Mouse (Mus musculus): Measurements from ENCODE around the gene Bbc3. TPM values are rescaled to one million over a fixed set of nuclear protein-coding genes. Genes with fewer than 3 reads are reported as not detected.

Gene Bbc3
- polyA plus RNA-seq, 1 experiment from 2014 or later, result 14.2 TPM

- peak overlapping the region; percentile 100 for H3K4me2 ChIP-seq (replicated peaks; ENCODE audit: low read depth, low read length)
- H3K27ac ChIP-seq (ENCODE audit: low read length), result peak overlapping the region; percentile 97
- no peaks in the 10 kb centered on the region for H3K27me3 ChIP-seq (ENCODE audit: insufficient read depth, low read length)
- WGBS, result 9% methylated on average over 13 of the region's 13 CpGs
- no peaks in the 10 kb centered on the region for H3K9me3 ChIP-seq (ENCODE audit: low read length)
- ATAC-seq (ENCODE audit: low FRiP score, low TSS enrichment), result no peak; the same call in 1 of the 2 replicates
- peak overlapping the region; percentile 89 for H3K4me3 ChIP-seq (ENCODE audit: low read length)
- peaks cover 34% of the 10 kb centered on the region for H3K4me1 ChIP-seq (ENCODE audit: insufficient read depth, low read length)
- H3K36me3 ChIP-seq (ENCODE audit: insufficient read depth, low read length), result no peaks in the 10 kb centered on the region
- H3K9ac ChIP-seq (replicated peaks; ENCODE audit: low read length), result peak overlapping the region; percentile 93
Measured at GRCm38 (mm10) chr7:16314221-16314775, 6.1 kb downstream of the Bbc3 start.

GRCm38 (mm10) chr7:16315222-16315759 is 7.1 kb downstream of the Bbc3 start:
- no peak overlapping the region for H3K27ac ChIP-seq (ENCODE audit: low read length)
- H3K9me3 ChIP-seq (ENCODE audit: low read length), result no peaks in the 10 kb centered on the region
- H3K27me3 ChIP-seq (ENCODE audit: insufficient read depth, low read length), result no peaks in the 10 kb centered on the region
- no peak overlapping the region for H3K4me2 ChIP-seq (replicated peaks; ENCODE audit: low read depth, low read length)
- H3K4me3 ChIP-seq (ENCODE audit: low read length), result no peak overlapping the region
- no peaks in the 10 kb centered on the region for H3K36me3 ChIP-seq (ENCODE audit: insufficient read depth, low read length)
- H3K9ac ChIP-seq (replicated peaks; ENCODE audit: low read length), result no peak overlapping the region
- 46% methylated on average over 4 of the region's 4 CpGs for WGBS
- ATAC-seq (ENCODE audit: low FRiP score, low TSS enrichment), result no peak
- peaks cover 30% of the 10 kb centered on the region for H3K4me1 ChIP-seq (ENCODE audit: insufficient read depth, low read length)

GRCm38 (mm10) chr7:16317094-16317493 is 8.9 kb downstream of the Bbc3 start:
- Histone ChIP-seq H3K4me1 (ENCODE audit: insufficient read depth, low read length) (peaks cover 12% of the 10 kb centered on the region), H3K9me3 (ENCODE audit: low read length) (no peaks in the 10 kb centered on the region), H3K4me2 (replicated peaks; ENCODE audit: low read depth, low read length) (no peak overlapping the region), H3K27ac (ENCODE audit: low read length) (no peak overlapping the region), H3K27me3 (ENCODE audit: insufficient read depth, low read length) (no peaks in the 10 kb centered on the region), H3K9ac (replicated peaks; ENCODE audit: low read length) (no peak overlapping the region), H3K36me3 (ENCODE audit: insufficient read depth, low read length) (no peaks in the 10 kb centered on the region), H3K4me3 (ENCODE audit: low read length) (no peak overlapping the region)
- no peak for ATAC-seq (ENCODE audit: low FRiP score, low TSS enrichment)
- 85% methylated on average over 14 of the region's 14 CpGs for WGBS

GRCm38 (mm10) chr7:16319216-16319615 is 11.0 kb downstream of the Bbc3 start:
- 90% methylated on average over 4 of the region's 4 CpGs for WGBS
- Histone ChIP-seq H3K9ac (replicated peaks; ENCODE audit: low read length) (no peak overlapping the region), H3K4me3 (ENCODE audit: low read length) (no peak overlapping the region), H3K36me3 (ENCODE audit: insufficient read depth, low read length) (no peaks in the 10 kb centered on the region), H3K27ac (ENCODE audit: low read length) (no peak overlapping the region), H3K4me2 (replicated peaks; ENCODE audit: low read depth, low read length) (no peak overlapping the region), H3K9me3 (ENCODE audit: low read length) (no peaks in the 10 kb centered on the region), H3K27me3 (ENCODE audit: insufficient read depth, low read length) (no peaks in the 10 kb centered on the region), H3K4me1 (ENCODE audit: insufficient read depth, low read length) (no peaks in the 10 kb centered on the region)
- no peak for ATAC-seq (ENCODE audit: low FRiP score, low TSS enrichment)

GRCm38 (mm10) chr7:16320479-16320878 is 12.3 kb downstream of the Bbc3 start:
- no peaks in the 10 kb centered on the region for H3K27me3 ChIP-seq (ENCODE audit: insufficient read depth, low read length)
- 93% methylated on average over 6 of the region's 6 CpGs for WGBS
- no peak for ATAC-seq (ENCODE audit: low FRiP score, low TSS enrichment)
- H3K27ac ChIP-seq (ENCODE audit: low read length), result no peak overlapping the region
- no peaks in the 10 kb centered on the region for H3K4me1 ChIP-seq (ENCODE audit: insufficient read depth, low read length)
- H3K4me2 ChIP-seq (replicated peaks; ENCODE audit: low read depth, low read length), result no peak overlapping the region
- no peaks in the 10 kb centered on the region for H3K36me3 ChIP-seq (ENCODE audit: insufficient read depth, low read length)
- H3K9ac ChIP-seq (replicated peaks; ENCODE audit: low read length), result no peak overlapping the region
- no peak overlapping the region for H3K4me3 ChIP-seq (ENCODE audit: low read length)
- no peaks in the 10 kb centered on the region for H3K9me3 ChIP-seq (ENCODE audit: low read length)

GRCm38 (mm10) chr7:16324661-16325060 is 16.5 kb downstream of the Bbc3 start:
- no peak for ATAC-seq (ENCODE audit: low FRiP score, low TSS enrichment)
- Histone ChIP-seq H3K9me3 (ENCODE audit: low read length) (no peaks in the 10 kb centered on the region), H3K27ac (ENCODE audit: low read length) (no peak overlapping the region), H3K4me2 (replicated peaks; ENCODE audit: low read depth, low read length) (no peak overlapping the region), H3K36me3 (ENCODE audit: insufficient read depth, low read length) (peaks cover 22% of the 10 kb centered on the region), H3K4me1 (ENCODE audit: insufficient read depth, low read length) (0 out of 2 replicates have a peak, but pooled peaks cover 5% of the 10 kb centered on the region), H3K4me3 (ENCODE audit: low read length) (no peak overlapping the region), H3K27me3 (ENCODE audit: insufficient read depth, low read length) (no peaks in the 10 kb centered on the region), H3K9ac (replicated peaks; ENCODE audit: low read length) (no peak overlapping the region)
- 57% methylated on average over 7 of the region's 7 CpGs for WGBS

GRCm38 (mm10) chr7:16325920-16326606 is 17.9 kb downstream of the Bbc3 start:
- no peaks in the 10 kb centered on the region for H3K27me3 ChIP-seq (ENCODE audit: insufficient read depth, low read length)
- H3K27ac ChIP-seq (ENCODE audit: low read length), result peak overlapping the region; percentile 41
- H3K9me3 ChIP-seq (ENCODE audit: low read length), result no peaks in the 10 kb centered on the region
- 11% methylated on average over 8 of the region's 8 CpGs for WGBS
- no peak overlapping the region for H3K9ac ChIP-seq (replicated peaks; ENCODE audit: low read length)
- peak; percentile 82 for ATAC-seq (ENCODE audit: low FRiP score, low TSS enrichment)
- no peak overlapping the region for H3K4me2 ChIP-seq (replicated peaks; ENCODE audit: low read depth, low read length)
- H3K36me3 ChIP-seq (ENCODE audit: insufficient read depth, low read length), result peaks cover 31% of the 10 kb centered on the region
- 0 out of 2 replicates have a peak, but pooled peaks cover 5% of the 10 kb centered on the region for H3K4me1 ChIP-seq (ENCODE audit: insufficient read depth, low read length)
- H3K4me3 ChIP-seq (ENCODE audit: low read length), result no peak overlapping the region

GRCm38 (mm10) chr7:16326607-16326971 is 18.4 kb downstream of the Bbc3 start:
- Histone ChIP-seq H3K4me2 (replicated peaks; ENCODE audit: low read depth, low read length) (no peak overlapping the region), H3K36me3 (ENCODE audit: insufficient read depth, low read length) (peaks cover 31% of the 10 kb centered on the region), H3K4me1 (ENCODE audit: insufficient read depth, low read length) (0 out of 2 replicates have a peak, but pooled peaks cover 5% of the 10 kb centered on the region), H3K27ac (ENCODE audit: low read length) (no peak overlapping the region), H3K4me3 (ENCODE audit: low read length) (no peak overlapping the region), H3K27me3 (ENCODE audit: insufficient read depth, low read length) (no peaks in the 10 kb centered on the region), H3K9me3 (ENCODE audit: low read length) (no peaks in the 10 kb centered on the region), H3K9ac (replicated peaks; ENCODE audit: low read length) (no peak overlapping the region)
- 88% methylated on average over 2 of the region's 2 CpGs for WGBS
- peak; percentile 3; the same call in 1 of the 2 replicates for ATAC-seq (ENCODE audit: low FRiP score, low TSS enrichment)

- ATAC-seq (ENCODE audit: low FRiP score, low TSS enrichment), result no peak
- H3K4me3 ChIP-seq (ENCODE audit: low read length), result no peak overlapping the region
- H3K36me3 ChIP-seq (ENCODE audit: insufficient read depth, low read length), result peaks cover 46% of the 10 kb centered on the region
- H3K4me1 ChIP-seq (ENCODE audit: insufficient read depth, low read length), result 0 out of 2 replicates have a peak, but pooled peaks cover 5% of the 10 kb centered on the region
- no peaks in the 10 kb centered on the region for H3K27me3 ChIP-seq (ENCODE audit: insufficient read depth, low read length)
- H3K9me3 ChIP-seq (ENCODE audit: low read length), result no peaks in the 10 kb centered on the region
- WGBS, result 58% methylated on average over 3 of the region's 3 CpGs
- no peak overlapping the region for H3K9ac ChIP-seq (replicated peaks; ENCODE audit: low read length)
- no peak overlapping the region for H3K27ac ChIP-seq (ENCODE audit: low read length)
- H3K4me2 ChIP-seq (replicated peaks; ENCODE audit: low read depth, low read length), result no peak overlapping the region
Measured at GRCm38 (mm10) chr7:16329146-16329545, 21.0 kb downstream of the Bbc3 start.

- Histone ChIP-seq H3K9me3 (ENCODE audit: low read length) (no peaks in the 10 kb centered on the region), H3K36me3 (ENCODE audit: insufficient read depth, low read length) (peaks cover 37% of the 10 kb centered on the region; the same call in 1 of the 2 replicates), H3K9ac (replicated peaks; ENCODE audit: low read length) (no peak overlapping the region), H3K4me1 (ENCODE audit: insufficient read depth, low read length) (no peaks in the 10 kb centered on the region), H3K27me3 (ENCODE audit: insufficient read depth, low read length) (no peaks in the 10 kb centered on the region), H3K27ac (ENCODE audit: low read length) (no peak overlapping the region), H3K4me2 (replicated peaks; ENCODE audit: low read depth, low read length) (no peak overlapping the region), H3K4me3 (ENCODE audit: low read length) (no peak overlapping the region)
- WGBS, result 76% methylated on average over 2 of the region's 2 CpGs
- ATAC-seq (ENCODE audit: low FRiP score, low TSS enrichment), result no peak
Measured at GRCm38 (mm10) chr7:16337733-16338132, 29.5 kb downstream of the Bbc3 start.
